Mouse (Mus musculus) megakaryocyte, embryonic 14.5 days (primary cell): ENCODE results near the gene Lancl3. TPM values are rescaled to one million over a fixed set of nuclear protein-coding genes. Genes with fewer than 3 reads are reported as not detected.

Source experiments
- H3K27me3 ChIP-seq: replicated peaks from 2 replicates; pipeline ENCODE3; 2012; ENCODE audit warnings: inconsistent platforms
- H3K36me3 ChIP-seq: replicated peaks from 2 replicates; pipeline ENCODE3; 2012; ENCODE audit warnings: low read length, inconsistent platforms, mixed read lengths
- H3K4me1 ChIP-seq: 2 replicates; pipeline ENCODE4 v1.6.1; 2012; ENCODE audit warnings: inconsistent platforms
- H3K4me3 ChIP-seq: replicated peaks from 2 replicates; pipeline ENCODE3; 2012; ENCODE audit warnings: moderate library complexity, mild to moderate bottlenecking, inconsistent platforms
- H3K9me3 ChIP-seq: 2 replicates; pipeline ENCODE4 v1.6.1; 2012; ENCODE audit warnings: inconsistent platforms
- FLI1 ChIP-seq: IDR thresholded peaks from 2 replicates; pipeline ENCODE4 v1.6.1; 2012; ENCODE audit warnings: low read length, inconsistent platforms, mixed read lengths
- GATA1 ChIP-seq: IDR thresholded peaks from 3 replicates; pipeline ENCODE4 v1.6.1; 2012; ENCODE audit warnings: mixed read lengths, low read length, inconsistent platforms, borderline replicate concordance
- polyA plus RNA-seq: library from polyadenylated mRNA; stranded (reverse); fragments of >175 nt; gene quantifications from 2 replicates; pipeline ENCODE4 v1.2.3, GENCODE M21; 2012; ENCODE audit warnings: low replicate concordance; ENCODE audit not compliant: insufficient read depth

Gene Lancl3
- 0.07 and 0.41 TPM in 2 replicates for polyA plus RNA-seq

DNA sequence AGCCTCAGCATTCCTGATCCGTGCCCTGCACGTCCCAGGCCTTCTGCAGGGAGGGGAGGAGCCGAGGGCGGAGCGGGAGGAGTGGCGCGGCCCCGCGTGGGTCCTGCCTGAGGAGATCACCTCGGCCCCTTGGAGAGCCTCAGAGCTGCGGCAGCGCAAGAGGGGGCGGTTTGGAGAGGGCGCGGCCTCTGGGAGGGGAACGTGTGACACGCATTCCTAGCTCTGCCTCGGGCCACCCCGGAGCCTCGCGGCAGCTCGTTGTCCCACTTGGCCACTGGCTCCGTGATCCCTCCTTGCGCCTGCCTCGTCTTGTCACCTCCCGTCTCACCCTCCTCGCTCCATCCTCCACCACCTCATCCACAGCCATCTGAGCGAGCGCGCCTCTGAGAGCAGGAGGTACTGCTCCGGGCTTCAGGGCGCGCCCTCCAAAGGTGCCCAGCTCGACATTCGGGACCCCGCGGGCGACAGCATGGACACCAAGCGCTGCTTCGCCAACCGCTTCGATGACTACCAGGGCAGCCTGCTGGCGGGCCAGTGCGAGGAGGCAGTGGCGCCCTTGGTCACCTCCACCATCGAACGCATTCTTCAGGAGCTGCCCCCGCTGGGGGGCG, at the start of gene Lancl3:
Lancl3 (plus strand) TSS at position 142 of the 611 bp plus-strand sequence.
- no peak for TF ChIP-seq GATA1
- TF ChIP-seq FLI1 = no peak

DNA sequence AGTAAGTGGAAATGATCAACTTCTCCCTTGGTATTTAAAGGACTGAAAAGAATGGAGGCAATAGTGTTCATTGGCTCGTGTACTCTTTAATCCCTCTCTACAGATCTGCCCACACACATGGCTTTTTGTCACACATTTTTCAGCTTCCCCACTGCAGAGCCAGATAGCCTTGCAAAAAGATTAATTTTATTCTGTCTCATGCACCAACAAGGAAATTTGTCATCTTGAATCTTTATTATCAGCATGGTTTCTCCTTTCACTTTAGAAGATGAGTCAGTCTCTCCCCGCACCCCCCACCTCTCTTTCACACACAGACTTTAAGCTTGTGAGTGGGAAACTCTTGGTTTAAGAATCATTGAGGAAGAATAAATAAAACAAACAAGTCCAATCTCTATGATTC, 20.7 kb upstream of the Lancl3 start:
- Histone ChIP-seq H3K4me3 (no peak overlapping the region), H3K4me1 (no peaks in the 10 kb centered on the region), H3K36me3 (no peaks in the 10 kb centered on the region), H3K27me3 (no peaks in the 10 kb centered on the region), H3K9me3 (no peaks in the 10 kb centered on the region)
- TF ChIP-seq GATA1 (no peak), FLI1 (no peak)

More for the DNA sequence above, at the start of gene Lancl3:
- Histone ChIP-seq H3K36me3 (no peaks in the 10 kb centered on the region), H3K27me3 (peaks cover 29% of the 10 kb centered on the region), H3K4me3 (peak within 1 kb of the TSS; percentile 93), H3K4me1 (peaks cover 17% of the 10 kb centered on the region), H3K9me3 (peaks cover 12% of the 10 kb centered on the region)

DNA sequence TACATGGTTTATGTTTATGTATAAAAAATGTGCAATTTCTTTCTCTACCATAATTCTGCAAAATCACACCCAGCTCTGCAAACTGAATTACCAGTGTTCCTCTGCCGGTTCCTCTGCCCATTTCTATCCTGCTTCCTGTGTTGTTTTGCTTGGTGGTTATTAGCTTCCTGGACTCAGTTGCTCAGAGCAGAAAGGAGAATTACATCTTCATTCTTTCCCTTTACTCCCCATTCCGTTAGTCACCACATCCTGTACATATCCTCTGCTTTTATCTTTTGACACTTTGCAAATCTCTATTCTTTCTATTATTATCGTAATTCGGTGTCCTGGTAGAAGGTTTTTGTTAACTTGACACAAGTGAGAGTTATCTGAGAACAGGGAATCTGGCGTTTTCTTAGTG, 18.1 kb upstream of the Lancl3 start:
- no peaks in the 10 kb centered on the region for H3K27me3 ChIP-seq
- no peaks in the 10 kb centered on the region for H3K4me1 ChIP-seq
- no peaks in the 10 kb centered on the region for H3K36me3 ChIP-seq
- H3K4me3 ChIP-seq = no peak overlapping the region
- no peaks in the 10 kb centered on the region for H3K9me3 ChIP-seq
- TF ChIP-seq FLI1 (no peak), GATA1 (no peak)

DNA sequence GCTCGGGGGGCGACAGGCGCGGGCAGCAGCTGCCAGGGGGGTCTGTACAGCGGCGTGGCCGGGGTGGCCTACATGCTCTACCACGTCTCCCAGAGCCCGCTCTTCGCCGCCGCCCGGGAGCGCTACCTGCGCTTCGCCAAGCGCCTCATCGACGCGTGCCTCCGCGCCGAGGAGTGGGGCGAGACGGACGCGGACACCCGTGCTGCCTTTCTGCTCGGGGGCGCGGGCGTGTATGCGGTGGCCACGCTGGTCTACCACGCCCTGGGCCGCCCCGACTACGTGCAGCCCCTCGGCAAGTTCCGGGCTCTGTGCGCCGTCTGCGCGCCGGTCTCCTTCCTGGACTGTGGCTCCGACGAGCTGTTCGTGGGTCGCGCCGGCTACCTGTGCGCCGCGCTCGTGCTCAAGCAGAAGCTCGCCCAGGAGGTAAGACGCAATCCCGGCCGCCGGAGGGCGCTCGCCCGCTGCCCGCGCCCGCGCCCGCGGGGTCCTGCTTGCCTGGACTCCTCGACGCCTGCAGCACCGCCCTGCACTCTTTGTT, 747 bp downstream of the Lancl3 start:
- Histone ChIP-seq H3K4me3 (peak overlapping the region; percentile 93), H3K9me3 (peaks cover 12% of the 10 kb centered on the region), H3K36me3 (no peaks in the 10 kb centered on the region), H3K27me3 (peaks cover 27% of the 10 kb centered on the region), H3K4me1 (peaks cover 17% of the 10 kb centered on the region)
- TF ChIP-seq FLI1 (no peak), GATA1 (no peak)

DNA sequence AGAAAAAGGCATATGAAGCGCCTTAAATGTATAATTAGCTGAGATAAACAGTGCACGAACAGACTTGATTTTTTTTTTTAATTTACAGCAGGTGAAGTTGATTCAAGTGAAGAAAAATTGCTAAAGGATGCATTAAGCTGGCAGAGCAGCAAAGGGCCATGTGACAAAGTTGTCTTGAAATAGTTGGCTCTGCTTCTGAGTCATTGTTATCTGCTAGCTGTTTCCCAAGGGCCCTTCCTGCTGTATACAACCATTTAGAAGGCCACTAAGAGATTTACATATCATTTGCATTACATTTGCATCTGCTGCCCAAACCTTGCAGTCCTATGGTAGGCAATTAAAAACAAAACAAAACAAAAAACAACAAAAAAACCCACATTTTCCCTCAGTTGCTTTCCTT, 2.3 kb downstream of the Lancl3 start:
- no peaks in the 10 kb centered on the region for H3K36me3 ChIP-seq
- no peak overlapping the region for H3K4me3 ChIP-seq
- H3K4me1 ChIP-seq = peaks cover 17% of the 10 kb centered on the region
- peaks cover 18% of the 10 kb centered on the region for H3K27me3 ChIP-seq
- peaks cover 12% of the 10 kb centered on the region for H3K9me3 ChIP-seq
- TF ChIP-seq FLI1 (no peak), GATA1 (no peak)

DNA sequence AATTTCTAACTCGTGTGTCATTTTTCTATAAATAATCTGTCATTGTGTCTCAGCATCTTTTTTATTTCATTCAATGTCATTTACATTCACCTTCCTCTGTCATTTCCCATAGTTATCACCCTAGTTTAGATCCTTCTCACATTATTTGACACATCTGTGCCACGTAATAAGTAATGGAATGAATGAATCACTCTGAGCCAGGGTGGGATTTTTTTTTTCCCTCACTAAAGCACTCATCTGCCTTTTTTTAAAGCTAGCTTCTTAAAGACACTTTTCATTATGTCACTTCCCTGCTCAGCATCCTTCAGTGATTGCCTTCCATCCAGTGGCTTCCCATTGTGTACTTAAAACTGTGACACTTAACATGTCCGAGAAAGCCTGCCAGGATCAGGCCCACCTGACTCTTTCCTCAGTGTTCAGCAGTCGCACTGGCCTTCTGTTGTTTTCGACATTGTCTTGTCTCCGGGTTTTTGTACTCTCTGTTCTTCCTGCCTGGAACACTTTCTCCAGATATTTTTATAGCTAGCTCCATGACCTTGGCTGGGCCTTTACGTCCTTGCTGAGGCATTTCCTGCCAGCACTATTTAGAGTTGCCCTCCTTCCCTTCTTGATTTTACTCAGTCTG, 3.2 kb downstream of the Lancl3 start:
- no peak overlapping the region for H3K4me3 ChIP-seq
- peaks cover 17% of the 10 kb centered on the region for H3K4me1 ChIP-seq
- TF ChIP-seq FLI1 = no peak
- no peak for TF ChIP-seq GATA1
- H3K9me3 ChIP-seq = peaks cover 12% of the 10 kb centered on the region
- peaks cover 18% of the 10 kb centered on the region for H3K27me3 ChIP-seq
- H3K36me3 ChIP-seq = no peaks in the 10 kb centered on the region

DNA sequence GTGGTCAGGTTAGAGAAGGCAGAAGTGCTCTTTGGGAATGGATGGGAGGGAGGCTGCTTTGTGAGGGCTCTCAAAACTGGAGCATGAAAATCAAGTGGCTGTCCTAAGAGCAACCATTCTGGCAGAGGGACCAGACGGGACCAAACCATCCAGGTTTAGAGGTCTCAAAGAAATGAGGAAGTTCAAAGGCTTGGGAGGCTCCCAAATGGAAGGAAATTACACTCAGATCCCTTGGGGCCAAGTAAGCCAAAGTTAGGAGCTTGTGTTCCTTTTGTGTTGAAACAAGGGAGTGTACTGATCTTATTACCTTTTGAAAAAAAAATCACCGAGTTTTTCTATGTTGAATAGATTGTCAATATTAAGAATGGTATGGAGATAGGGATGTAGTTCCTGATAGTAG, 5.4 kb downstream of the Lancl3 start:
- H3K4me1 ChIP-seq = peaks cover 10% of the 10 kb centered on the region
- H3K4me3 ChIP-seq = no peak overlapping the region
- peaks cover 6% of the 10 kb centered on the region for H3K27me3 ChIP-seq
- TF ChIP-seq GATA1 (no peak), FLI1 (no peak)
- peaks cover 5% of the 10 kb centered on the region for H3K9me3 ChIP-seq
- no peaks in the 10 kb centered on the region for H3K36me3 ChIP-seq

DNA sequence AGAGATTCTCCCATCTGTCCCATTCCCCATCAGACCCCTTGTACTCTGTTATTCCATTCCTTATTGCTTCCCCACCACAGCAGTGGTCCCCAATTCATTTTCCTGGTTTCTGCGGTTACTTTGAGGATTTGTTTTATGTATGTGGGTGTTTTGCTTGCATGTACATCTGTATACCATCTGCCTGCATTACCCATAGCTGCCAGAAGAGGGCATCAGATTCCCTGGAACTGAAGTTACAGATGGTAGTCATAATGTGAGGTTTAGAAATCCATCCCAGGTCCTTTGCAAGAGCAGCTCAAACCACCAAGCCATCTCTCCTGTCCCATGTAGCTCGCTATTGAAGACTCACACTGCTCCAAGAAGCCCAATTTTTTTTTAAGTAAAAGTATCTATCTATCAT, 16.5 kb downstream of the Lancl3 start:
- TF ChIP-seq FLI1 (no peak), GATA1 (no peak)
- H3K36me3 ChIP-seq = no peaks in the 10 kb centered on the region
- no peak overlapping the region for H3K4me3 ChIP-seq
- H3K27me3 ChIP-seq = no peaks in the 10 kb centered on the region
- 0 out of 2 replicates have a peak, but pooled peaks cover 3% of the 10 kb centered on the region for H3K9me3 ChIP-seq
- no peaks in the 10 kb centered on the region for H3K4me1 ChIP-seq

DNA sequence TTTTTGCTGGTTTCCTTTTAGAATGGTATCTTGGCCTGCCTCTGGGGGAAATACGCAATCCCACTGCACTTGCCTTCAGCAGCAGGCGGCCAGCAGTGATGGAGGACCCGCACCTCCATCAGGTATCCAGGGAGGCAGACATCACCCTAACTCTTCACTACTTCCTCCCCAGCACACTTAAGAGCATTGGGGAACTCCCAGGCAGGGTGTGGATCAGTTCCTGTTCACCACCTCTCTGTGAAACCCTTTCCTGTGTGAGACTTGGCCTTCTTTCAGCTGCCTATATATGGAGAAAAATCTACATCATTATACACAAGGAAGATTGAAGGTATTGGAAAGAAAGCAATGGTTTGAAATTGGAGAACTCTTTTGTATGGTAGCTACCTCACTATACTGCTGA, 19.9 kb downstream of the Lancl3 start:
- no peaks in the 10 kb centered on the region for H3K36me3 ChIP-seq
- H3K27me3 ChIP-seq = no peaks in the 10 kb centered on the region
- H3K9me3 ChIP-seq = 0 out of 2 replicates have a peak, but pooled peaks cover 3% of the 10 kb centered on the region
- H3K4me3 ChIP-seq = no peak overlapping the region
- no peak for TF ChIP-seq GATA1
- TF ChIP-seq FLI1 = no peak
- H3K4me1 ChIP-seq = no peaks in the 10 kb centered on the region; the same call in 1 of the 2 replicates

DNA sequence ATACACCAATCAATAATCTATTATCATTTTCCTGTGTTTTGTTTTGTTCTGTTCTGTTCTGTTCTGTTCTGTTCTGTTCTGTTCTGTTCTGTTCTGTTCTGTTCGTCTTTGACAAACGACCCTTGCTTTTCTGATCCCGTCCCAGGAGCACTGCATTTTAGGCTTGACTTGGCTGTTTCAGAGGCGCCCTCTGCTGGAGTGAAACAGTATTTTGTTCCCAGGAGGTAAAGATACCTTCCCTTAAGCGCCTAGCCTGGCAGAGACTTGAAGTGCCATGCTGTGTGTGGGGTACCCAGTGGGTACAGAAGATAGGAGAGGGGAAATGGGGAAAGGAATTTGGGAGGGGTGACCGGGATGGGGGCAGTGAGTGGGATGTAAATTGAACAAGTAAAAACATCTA, 21.5 kb downstream of the Lancl3 start:
- H3K4me1 ChIP-seq = no peaks in the 10 kb centered on the region; the same call in 1 of the 2 replicates
- H3K36me3 ChIP-seq = no peaks in the 10 kb centered on the region
- TF ChIP-seq GATA1 (no peak), FLI1 (no peak)
- H3K27me3 ChIP-seq = no peaks in the 10 kb centered on the region
- 0 out of 2 replicates have a peak, but pooled peaks cover 3% of the 10 kb centered on the region for H3K9me3 ChIP-seq
- no peak overlapping the region for H3K4me3 ChIP-seq
